Mouse (Mus musculus) T-helper 2 cell (primary cell): ENCODE data around the gene Pbld1.

Source experiments
- in situ Hi-C: fragments of 300-600 bp; cut with MboI, MseI; formaldehyde crosslinking; loops from one replicate; pipeline ENCODE4 v1.15.1; 2025; ENCODE audit warnings: high pct_unique_total_duplicates

Pbld1 gene

DNA sequence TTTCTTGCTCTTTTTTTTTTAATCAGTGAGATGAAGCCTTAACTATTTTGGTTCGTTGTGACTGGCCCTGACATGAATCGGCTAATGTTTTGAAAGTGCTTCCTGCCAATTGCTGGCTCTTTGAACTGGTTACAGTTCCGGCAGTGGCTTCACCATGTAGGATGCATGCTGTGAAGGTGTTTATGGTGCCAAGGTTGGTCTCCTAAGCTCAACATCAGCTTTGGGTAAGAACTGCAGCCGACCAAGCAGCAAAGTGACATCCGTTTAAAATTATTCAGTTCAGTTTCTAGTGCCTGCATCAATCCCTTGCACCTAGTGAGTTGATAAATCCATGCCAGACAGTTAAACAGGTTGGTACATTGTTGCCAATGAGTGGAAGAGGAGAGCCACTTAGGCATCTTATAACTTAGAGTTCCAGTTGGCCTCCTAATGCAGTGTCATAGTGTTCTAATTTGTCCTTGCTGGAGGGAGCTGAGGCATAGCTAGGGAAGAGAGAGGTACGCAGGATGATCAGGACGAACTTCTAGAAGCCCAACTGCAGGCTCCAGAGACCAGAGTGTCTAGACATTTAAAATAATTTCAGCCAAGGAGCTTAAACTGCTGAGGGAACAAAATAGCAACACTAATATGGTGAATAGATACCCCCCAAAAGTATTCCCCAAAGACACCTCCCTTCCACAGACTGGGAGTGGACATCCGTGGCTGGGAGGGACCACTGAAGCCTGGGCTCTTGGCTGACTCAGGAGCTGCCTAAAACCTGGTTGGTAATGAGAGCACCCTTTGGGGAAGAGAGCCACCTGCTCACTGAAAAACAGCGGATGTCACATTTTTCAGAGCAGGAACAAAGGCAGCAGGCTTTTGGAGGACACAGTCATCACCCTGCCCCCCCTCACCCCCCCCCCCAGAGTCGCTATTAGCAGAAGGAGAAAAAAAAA, 32.9 kb downstream of the Pbld1 start:
- in situ Hi-C loops: no loop called here

DNA sequence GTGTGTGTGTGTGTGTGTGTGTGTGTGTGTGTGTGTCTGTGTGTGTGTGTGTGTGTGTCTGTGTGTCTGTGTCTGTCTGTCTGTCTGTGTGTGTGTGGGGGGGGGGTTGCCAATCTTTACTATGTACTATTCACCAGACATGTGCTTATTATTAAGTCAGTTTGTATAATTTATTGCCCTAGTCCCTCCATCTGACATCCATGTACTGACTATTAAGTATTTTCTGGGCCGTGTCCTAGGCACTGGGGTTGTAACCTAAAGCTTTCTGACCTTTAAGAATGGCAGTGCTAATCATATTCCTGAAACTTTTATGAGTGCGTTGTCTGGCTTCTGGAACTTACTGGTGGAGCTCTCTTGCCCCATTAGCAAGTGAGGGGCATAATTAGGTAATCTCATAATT, 36.8 kb downstream of the Pbld1 start:
- in situ Hi-C loops: no loop called here

DNA sequence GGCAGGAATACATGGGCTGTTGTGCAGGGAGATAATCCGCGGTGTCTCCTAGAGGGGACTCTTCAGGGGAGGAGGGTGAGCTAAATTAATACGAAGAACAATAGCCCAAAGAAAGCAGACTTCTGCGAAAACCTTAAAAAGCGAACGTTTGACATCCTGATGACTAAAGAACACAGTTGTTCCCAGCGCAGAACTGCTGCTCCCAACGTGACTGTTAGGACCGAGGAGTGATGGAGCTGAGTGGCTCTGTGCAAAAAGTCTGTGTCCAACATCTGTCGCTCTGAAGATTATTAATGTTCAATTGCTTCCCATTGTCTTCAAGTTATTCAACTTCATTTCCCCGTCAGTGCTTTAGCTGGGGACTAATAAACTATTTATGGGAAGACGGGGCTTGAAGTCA, 38.2 kb downstream of the Pbld1 start:
- in situ Hi-C loops: no loop called here

DNA sequence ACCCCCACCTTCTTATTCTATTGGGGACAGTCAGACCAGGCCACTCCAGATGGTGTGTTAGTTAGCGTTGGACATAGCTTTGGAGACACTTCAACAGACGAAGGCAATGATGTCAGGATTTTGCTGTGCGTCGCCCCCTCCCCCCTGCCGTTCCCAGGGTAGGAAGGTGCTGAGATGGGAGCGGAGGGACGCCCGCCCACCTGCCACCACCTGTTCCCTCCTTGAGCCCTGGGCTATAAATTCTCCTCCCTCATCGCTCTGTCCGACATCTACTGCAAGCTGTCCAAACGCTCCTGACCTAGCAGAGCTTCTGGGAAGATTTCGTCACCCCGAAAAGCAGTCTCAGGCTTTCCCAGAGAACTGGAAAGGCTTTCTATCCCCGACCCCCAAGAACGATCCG, 39.6 kb downstream of the Pbld1 start, which contains the start of gene Atoh7:
Atoh7 (plus strand) TSS at position 131 of the 400 bp plus-strand sequence.
- in situ Hi-C loops: no loop called here

DNA sequence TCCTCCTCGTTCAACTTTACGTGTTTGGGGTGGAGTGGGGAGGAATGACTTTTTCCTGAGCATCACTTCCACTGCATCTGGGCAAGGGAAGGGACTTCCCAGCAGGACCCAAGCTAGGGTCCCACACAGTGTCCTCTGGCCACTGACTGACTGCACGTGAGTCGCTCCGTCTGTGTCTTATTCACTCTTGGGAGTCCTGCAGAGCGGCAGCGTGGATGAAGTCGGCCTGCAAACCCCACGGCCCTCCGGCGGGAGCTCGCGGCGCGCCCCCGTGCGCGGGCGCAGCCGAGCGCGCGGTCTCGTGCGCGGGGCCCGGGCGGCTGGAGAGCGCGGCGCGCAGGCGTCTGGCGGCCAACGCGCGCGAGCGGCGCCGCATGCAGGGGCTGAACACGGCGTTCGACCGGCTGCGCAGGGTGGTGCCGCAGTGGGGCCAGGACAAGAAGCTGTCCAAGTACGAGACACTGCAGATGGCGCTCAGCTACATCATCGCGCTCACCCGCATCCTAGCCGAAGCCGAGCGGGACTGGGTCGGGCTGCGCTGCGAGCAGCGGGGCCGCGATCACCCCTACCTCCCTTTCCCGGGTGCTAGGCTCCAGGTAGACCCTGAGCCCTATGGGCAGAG, 40.1 kb downstream of the Pbld1 start:
- in situ Hi-C loops: no loop called here

DNA sequence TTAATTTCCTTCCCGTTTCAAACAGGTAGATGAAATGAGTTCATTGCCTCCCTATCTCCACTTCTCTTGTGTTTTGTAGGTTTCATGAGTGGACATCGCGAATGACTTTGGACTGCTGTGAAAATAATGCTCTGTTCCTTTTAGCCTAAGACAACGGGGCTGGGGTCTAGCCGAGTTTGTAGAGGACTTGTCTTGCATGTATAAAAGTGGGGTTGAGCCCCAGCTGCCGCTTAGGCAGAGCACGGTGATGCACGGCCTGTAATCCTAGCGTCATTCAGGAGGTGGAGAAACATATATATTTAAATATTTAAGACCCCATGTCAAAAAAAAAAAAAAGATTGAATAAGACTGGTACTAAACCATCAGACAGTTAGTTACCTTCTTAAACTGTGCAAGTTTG, 40.7 kb downstream of the Pbld1 start:
- in situ Hi-C loops: no loop called here

DNA sequence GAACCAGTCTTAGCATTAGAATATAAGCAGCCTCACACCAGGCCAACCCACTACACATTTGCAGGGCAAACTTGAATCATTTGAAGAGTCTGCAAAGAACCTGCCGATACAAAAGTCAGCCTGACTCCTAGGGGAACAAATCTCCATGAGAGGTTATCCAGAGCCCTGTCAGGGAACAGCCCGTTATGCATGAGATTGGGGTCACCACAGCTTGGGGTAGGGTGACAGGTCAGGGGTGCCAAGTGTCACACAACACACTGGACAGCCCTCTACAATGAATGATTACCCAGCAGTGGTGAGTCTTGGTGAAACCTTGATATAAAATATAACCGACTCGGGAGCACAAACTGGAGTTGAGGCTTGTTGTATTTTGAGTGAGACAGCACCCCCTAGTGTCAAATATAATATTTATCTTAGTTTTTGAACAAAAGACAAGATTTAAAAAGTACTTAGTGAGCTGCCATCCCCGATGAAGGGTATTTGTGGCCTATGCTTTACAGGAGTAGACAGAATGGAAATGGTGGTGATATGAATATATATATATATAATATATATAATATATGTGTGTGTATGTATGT, 53.2 kb downstream of the Pbld1 start:
- in situ Hi-C loops: no loop called here

DNA sequence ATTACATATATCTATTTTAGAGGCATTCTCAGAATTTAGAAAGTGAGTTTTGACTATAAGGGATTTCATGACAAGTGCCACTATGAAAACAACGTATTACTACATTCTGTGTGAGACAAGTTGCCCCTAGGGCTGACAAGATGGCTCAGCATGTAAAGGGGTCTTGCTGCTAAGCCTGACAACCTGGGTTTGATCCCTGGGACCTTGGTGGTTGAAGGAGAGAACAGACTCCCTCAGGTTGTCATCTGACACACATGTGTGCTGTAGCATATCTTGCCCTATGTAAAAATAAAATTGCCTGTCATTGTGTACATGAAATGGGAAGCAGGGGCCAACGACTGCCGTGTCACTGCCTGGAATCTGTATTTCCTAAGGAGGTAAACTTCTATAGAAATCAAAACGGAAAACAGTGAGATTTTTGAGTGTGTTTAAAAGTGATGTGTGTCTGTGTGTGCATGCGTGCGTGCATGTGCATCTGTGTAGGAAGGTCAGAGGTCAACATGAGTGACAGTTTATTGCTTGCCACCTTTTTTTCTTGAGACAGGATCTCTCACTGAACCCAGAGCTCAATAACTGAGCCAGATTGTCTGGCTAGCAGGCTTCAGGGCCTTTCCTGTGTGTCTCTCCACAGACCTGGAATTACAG, 53.9 kb downstream of the Pbld1 start:
- in situ Hi-C loops: no loop called here

DNA sequence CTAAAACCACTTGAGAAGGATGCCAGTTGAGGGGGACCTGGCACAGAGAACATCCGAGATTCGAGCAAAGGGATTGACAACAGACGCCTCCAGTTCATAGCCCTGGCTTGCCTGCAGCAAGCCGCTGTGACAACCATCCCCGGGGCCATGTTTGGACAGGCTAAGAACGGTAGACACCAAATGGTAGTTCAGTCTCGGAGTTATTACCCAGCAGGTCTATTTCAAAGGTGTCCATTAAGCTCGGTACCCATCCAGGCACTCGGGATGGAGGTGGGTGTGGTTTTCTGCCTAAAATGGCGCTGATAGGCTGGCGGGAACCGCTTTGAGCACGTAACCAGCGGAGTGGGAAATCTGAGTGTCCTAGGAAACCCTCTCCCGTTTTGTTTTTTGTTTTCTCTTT, 55.9 kb downstream of the Pbld1 start:
- in situ Hi-C loops: no loop called here

DNA sequence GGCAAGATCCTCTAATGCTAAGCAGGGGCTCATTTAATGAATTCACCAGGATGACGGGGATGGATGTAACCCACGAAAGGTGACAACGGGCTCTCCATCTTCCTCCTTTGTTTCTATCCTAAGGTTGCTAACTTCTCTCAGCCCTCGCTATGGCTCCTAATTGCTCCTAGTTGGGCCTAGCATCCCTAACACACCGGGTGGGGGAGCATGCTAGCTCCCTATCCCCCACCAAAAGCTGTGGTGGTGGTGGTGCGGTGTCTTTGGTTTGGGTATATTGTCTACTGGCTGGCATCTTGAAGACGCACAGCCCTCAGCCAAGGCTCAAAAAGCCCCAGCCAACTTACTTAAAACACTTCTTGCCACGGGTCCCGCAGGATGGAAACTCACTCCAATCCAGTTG, 56.4 kb downstream of the Pbld1 start:
- in situ Hi-C loops: no loop called here

DNA sequence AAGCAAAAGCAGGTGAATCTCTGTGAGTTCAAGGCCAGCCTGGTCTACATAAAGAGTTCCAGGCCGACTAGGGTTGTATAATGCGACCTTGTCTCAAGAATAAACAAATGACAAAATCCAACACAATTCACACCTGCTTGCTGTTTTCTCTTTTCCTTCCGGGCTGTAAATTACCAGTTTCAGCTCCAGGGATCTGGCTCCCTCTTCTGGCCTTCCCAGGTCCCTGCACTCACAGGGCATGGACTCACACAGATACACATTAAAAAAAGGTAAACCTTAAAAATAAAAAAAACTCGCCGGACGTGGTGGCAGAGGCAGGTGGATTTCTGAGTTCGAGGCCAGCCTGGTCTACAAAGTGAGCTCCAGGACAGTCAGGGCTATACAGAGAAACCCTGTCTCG, 57.6 kb downstream of the Pbld1 start:
- in situ Hi-C loops: no loop called here

DNA sequence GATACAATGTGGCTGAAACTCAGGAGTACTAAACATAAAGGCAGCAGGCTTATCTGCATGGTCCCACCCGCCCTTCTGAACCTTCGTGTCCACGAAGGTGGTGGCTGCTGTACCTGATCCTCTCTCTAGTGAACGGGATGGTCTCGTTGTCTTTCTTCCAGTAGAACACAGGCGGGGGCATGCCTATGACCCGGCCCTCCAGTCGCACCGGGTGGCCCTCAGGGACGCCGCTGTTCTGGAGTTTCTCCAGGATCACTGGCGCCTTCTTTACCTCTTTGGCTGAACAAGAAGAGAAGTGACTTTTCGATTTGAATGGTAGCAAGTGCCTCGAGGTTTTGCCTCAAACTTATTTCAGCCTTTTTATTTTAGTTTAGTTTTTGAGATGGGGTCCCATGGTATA, 60.0 kb downstream of the Pbld1 start:
- in situ Hi-C loops: loop anchor here (5.0 kb wide), 1 partner anchor 78 kb away; no protein-coding TSS in a partner anchor

DNA sequence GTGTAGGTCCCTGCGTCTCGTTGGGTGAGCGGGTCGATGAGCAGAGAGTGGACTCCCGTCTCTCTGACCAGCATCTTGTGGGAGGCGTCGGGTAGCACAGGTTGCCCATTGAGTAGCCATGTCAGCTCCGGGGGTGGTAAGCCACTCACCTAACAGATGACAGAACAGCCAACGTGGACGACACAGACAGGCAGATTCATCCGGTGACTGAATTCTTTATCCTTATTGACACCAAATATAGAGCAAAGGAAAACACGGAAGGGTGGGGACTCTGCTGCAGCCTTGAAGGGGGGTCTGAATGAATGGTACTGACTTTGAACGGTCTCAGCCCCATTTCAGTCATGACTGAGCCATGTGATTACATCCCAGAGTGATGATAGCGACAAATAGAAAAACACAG, 62.0 kb downstream of the Pbld1 start:
- in situ Hi-C loops: loop anchor here (5.0 kb wide), 1 partner anchor 80 kb away; no protein-coding TSS in a partner anchor

DNA sequence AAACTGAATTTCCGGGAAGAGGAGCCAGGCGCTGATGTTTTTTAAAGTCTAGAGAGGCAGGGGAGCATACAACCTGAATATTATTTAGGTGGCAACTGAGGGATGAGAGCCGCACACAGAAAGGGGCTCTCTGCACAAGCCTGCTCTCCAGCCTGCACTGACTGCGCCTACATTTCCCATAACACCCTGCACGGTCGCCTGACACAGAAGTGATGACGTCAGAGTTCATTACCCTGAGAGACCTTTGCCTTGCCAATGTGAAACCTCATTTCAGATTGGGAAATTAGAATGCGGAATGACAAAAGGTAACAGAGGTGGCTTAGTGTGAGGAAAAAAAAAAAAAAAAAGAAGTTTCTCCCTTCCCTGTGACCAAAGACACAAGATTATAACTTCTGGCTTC, 62.6 kb downstream of the Pbld1 start:
- in situ Hi-C loops: loop anchor here (5.0 kb wide), 1 partner anchor 80 kb away; no protein-coding TSS in a partner anchor

DNA sequence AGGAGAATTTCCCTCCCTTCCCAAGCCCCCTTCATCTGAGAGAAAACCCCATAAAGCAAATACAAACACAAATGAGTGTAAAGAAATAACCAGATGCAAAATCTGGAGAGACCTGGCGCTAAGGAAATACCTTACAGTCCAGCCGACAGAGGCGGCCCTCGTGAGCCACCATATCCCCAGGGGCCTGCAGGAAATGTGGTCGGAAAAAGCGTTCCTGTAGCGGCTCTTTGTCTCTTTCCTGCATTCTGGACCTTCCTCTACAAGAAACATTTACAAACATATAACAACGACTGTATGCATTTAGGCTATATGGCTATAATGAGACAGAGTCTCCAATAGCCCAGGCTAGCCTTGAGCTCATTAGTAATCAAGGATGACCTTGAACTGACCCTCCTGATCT, 63.2 kb downstream of the Pbld1 start:
- in situ Hi-C loops: loop anchor here (5.0 kb wide), 1 partner anchor 81 kb away; no protein-coding TSS in a partner anchor

DNA sequence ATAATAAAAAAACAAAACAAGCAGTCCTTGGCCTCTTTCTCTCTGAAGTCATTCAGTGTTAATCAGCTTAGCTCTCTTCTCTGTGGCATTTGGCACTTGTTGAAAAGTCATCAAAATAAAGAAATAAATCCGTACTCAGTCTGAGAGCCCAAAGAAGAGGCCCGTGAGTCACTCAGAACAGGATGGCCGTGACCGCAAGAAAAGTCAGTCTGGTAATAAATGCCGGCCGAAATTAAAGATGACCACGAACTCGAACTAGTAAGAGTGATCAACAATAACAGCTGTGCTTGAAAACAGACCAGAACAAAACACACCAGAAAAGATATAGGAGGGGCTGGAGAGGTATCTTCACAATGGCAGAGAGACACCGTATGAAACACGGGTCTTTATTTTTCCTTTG, 64.1 kb downstream of the Pbld1 start:
- in situ Hi-C loops: loop anchor here (5.0 kb wide), 1 partner anchor 82 kb away; no protein-coding TSS in a partner anchor

DNA sequence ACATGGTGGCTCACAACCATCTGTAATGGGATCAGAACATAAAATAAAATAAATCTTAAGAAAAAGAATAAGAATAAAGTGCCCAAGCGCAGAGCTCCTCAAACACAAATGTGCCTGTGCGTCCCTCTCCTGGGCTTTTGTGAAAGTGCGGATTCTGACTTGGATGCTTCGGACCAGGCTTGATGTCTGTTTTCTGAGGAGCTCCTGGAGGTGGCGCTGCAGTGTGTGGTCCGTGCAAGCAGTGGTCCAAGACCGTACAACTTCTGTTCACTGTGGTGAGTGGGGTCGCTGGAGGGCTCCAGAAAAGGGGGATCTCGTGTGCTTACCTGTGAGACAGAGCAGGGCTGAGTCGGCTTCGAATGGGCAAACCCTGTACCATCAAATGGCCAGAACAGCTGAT, 65.4 kb downstream of the Pbld1 start:
- in situ Hi-C loops: no loop called here

DNA sequence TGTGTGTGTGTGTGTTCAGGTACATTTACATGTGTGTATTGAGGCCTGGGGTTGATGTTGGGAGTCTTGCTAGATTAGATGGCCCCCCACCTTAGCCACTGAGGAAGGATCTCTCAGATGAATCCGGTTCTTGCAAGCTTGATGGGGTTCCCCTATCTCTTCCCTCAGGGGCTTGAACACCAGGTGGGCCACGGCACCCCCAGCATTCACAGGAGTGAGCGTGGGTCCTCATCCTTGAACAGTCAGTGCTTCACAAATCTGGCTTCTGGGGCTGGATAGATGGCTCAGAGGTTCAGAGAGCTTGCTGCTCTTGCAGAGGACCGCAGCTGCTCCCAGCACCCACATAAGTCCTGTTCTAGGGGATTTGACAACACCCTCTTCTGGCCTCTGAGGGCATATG, 66.2 kb downstream of the Pbld1 start:
- in situ Hi-C loops: no loop called here

DNA sequence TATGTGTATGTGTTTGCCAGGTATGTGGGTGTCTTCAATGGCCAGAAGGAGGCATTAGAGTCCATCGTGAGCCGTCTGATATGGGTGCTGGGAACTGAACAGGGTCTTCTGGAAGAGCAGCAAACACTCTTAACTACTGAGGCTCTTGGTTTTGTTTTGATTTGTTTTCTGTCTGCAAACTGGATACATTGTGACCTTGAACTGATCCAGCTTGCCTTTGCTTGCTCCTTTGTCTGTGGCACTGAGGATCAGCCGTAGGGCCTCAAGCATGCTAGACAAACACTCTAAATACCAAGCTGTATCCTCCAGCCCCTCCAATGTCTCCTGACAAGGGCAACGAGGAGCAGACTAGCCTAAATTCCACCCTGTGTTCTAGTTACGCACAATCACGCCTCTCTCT, 67.2 kb downstream of the Pbld1 start:
- in situ Hi-C loops: no loop called here
